Mouse (Mus musculus) gastrocnemius, adult 8-10 months (tissue): ENCODE measurements around the gene Olfr1358. TPM values are rescaled to one million over a fixed set of nuclear protein-coding genes. Genes with fewer than 3 reads are reported as not detected.
"Not testable (repeated sequence)": the region's sequence is repeated elsewhere in the genome, so short reads cannot be mapped to it uniquely, and the experiment has no call there.

ENCODE experiments used
- DNase-seq, 2 experiments: peaks; one replicate each; pipeline ENCODE4 v3.0.0; 2022; ENCODE audit warnings: low spot score in 2 of 2
- total RNA-seq, 4 experiments: library from RNA; stranded (reverse); gene quantifications; 2 replicates each; pipeline ENCODE4 v1.2.4; 2022

The Olfr1358 gene
- not detected for total RNA-seq

DNA sequence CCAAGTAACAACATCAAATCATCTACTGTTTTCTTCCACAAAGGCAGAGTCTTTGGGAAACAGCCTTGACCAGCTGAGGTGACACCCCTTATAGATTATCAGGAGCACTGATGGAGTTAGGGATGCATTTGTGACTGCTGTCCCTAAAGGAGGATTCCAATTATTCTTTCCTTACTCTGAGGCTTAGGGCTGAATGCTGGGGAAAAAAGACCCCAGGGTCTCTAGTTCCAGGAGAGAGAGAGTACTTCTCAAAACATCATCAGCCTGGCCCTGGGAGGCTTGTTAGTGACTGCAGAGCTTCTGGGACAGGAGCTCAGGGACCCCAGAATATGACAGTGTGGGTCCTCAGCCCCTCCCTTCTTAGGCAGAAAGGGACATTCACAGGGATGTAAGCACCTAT is at the start of gene Olfr1358:
Gene Olfr1358 (plus strand): TSS at position 301 of the 400 bp plus-strand sequence.
- no peak for DNase-seq

DNA sequence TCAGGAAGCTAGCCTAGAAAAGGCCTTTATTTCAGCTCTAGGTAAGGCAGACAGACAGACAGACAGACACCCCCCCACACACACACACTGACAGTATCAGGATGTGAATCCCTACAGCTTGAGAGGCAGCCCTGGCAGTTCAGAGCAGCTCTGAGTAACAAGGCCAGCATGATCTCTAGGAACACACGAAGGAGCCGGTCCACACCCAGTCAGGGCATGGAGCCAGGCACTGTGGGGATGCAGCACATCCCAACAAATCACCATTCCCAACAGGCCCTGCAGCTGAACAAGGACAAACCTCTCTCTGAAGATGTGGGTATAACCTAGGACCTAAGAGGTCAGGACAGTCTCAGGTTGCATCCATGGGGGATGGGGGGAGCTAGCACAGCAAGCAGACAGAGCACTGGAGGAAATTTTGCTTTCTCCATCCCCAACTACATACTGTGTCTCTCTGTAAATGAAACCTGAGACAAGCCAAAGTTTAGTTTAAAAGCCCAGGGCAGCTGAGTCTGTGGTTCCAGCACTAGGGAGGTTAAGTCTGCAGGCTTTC is 49.4 kb upstream of the Olfr1358 start:
- no peak for DNase-seq

- DNase-seq: no peak
These were observed 46.5 kb upstream of the Olfr1358 start for GRCm38 (mm10) chr10:78470582-78471313.

DNA sequence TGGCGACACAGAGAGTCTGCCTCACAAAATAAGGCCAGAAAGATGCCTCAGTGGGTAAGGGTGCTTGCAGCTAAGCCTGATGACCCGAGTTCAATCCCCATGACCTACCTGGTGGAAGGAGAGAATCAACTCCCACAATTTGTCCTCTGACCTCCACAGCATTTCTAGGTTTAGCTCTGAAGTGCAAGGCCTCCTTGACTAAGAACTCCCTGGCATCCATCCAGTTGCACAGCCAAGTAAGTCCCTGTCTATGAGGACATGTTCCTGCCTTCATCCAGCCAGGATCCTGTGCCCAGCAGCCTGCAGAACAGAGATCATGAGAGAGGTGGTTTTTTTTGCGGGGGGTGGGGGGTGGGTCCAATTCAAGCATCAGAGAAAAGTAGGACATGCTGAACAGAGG is 45.2 kb upstream of the Olfr1358 start:
- no peak for DNase-seq

GRCm38 (mm10) chr10:78473434-78473833 is 43.8 kb upstream of the Olfr1358 start:
- no peak for DNase-seq

DNA sequence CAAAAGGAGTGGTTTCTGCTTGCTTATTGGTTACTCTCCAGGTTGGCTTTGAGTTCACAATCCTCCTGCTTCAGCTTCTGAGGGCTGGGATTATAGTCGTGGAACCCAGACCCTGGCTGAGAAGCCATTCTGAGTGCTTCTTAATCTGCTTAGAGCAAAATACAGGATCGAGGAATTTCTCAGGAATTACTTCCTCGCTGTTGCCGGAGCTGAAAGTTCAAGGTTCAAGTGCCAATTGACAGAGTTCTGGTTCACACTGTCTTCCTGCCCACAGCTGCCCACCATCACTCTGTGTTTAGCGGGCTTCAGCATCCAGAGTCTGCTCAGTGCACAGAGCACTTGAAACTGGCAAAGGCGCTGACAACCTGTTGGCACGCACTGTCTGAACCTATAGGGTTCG is 42.5 kb upstream of the Olfr1358 start:
- no peak for DNase-seq

GRCm38 (mm10) chr10:78476821-78477220 is 40.4 kb upstream of the Olfr1358 start:
- DNase-seq: no peak

- DNase-seq: no peak
These were observed 36.0 kb upstream of the Olfr1358 start for GRCm38 (mm10) chr10:78480954-78481927.

DNA sequence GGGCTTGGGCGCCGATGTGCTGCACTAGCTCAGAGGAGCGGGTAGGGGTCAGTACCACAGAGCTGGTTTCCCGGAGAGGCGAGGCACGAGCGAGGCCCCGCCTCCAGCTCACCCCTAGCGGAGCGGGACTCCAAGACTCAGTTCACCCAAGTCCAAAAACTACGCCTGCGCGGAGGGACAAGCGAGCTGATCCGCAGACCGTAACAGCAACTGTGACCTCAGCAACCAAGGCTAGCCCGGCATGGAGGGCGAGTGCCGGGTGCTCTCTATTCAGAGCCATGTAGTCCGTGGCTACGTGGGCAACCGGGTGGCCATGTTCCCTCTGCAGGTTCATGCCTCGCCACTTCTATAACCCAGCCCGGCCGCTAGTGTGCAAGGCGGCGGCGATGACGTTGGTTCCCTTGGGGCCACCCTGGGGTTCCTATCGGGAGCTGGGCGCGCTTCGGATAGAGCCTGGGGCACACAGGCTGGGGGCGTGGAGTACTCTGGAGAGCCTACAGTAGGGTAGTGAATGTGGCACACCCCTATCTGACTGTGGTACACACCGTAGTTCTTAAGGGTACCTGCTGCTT is 35.2 kb upstream of the Olfr1358 start:
- no peak for DNase-seq

DNA sequence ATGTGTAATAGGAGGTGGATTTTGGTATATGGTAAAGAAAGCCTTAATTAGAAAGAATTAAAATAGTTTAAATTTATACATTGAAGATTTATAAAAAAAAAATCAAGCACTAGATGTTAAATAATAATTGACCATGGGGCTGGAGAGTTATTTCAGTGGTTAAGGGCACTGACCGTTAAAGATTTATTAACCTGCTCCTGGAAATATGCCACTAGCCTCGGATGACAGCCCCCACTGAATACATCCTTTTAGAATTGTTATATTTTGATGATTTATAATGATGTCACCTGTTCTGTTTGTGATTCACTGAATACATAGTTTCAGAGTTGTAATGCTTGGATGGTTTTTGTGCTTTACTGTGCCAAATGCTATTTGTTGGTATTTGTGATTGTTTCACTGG is 31.9 kb upstream of the Olfr1358 start:
- DNase-seq: not testable (repeated sequence)

DNA sequence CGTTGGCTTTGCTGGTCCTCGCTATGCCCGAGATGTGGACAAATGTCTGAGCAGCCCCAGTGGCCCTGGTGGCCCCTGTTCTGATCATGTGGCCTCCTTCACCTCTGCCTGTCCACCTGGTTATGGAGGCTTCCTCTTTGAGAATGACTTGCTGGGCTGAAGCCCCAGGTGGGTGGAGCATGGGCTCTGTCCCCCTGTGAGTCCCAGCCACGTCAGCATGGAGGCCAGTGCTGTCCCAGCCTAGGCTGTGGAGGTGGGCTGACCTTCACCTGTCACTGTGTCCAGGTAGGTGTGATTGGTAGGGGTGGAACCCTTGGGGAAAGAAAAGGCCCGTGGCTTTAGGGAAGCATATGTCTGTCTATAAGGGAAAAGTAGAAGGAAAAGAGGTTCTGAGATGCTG is 30.4 kb upstream of the Olfr1358 start:
- DNase-seq: no peak

GRCm38 (mm10) chr10:78487431-78488086 is 29.7 kb upstream of the Olfr1358 start:
- peak; percentile 60 to 70 for DNase-seq

DNA sequence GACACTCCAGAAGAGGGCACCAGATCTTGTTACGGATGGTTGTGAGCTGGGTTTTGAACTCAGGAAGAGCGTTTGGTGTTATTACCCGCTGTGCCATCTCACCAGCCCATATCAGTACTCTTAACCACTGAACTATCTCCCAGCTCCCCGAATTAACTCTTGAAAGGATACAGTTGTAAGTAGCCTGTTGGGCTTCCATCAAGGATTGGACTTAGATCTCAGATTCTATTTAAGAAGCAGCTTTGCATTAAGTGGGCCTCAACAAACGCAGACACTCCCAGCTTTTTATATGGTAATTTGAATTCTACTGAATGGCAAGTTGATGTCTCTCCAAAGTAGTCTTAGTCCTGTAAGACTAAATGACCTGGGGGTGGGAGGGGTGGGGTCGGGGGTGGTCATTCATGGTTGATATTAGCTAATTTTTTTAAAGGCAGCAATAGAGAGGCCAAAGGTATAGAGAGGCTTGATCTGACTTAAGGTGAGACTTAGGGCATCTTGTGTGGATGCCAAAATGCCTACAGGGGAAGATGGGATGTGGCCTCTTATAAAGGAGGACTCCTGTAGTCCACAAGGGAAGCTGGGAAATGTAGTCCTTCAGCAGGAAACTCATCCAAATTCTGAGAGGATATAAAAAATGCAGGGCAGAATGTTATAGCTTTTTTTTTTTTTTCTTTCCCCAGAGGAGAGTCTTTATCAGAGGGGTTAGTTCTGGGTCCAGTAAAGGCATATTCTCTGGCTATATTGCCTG is 14.1 kb upstream of the Olfr1358 start:
- DNase-seq: no peak

DNA sequence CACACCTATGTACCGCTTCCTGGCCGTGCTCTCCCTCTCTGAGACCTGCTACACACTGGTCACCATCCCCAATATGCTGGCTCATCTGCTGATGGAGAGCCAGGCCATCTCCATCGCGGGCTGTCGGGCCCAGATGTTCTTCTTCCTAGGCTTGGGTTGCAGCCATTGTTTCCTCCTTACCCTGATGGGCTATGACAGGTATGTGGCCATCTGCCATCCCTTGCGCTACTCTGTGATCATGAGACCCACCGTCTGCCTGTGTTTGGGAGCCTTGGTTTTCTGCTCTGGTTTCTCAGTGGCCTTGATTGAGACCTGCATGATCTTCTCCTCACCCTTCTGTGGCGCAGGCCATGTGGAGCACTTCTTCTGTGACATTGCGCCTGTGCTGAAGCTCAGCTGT is 2.6 kb downstream of the Olfr1358 start:
- no peak for DNase-seq

GRCm38 (mm10) chr10:78520260-78521005 is 3.2 kb downstream of the Olfr1358 start:
- no peak for DNase-seq

GRCm38 (mm10) chr10:78525071-78525470 is 7.8 kb downstream of the Olfr1358 start:
- DNase-seq: not testable (repeated sequence)

DNA sequence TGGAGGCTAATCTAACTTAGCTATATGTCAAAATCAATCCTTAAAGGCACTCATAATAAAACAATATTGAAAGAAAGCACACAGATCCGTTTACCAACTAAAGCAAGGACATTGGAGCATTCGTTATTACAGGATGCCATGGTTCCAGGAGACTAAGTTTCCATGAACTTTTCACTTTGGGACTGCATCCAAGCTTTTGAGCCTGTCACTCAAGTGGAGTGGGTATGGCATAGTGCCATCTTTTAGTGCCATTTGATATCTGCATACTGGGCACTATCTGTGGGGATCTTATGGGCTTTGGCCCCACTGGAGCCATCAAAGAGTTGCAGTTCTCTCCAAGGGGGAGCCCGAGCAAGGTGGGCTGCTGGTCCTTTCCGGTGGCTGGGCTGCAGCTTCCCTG is 8.3 kb downstream of the Olfr1358 start:
- no peak for DNase-seq

- DNase-seq: no peak
These were observed 23.7 kb downstream of the Olfr1358 start for GRCm38 (mm10) chr10:78540943-78541342.

GRCm38 (mm10) chr10:78565070-78565469 is 47.8 kb downstream of the Olfr1358 start:
- no peak for DNase-seq

GRCm38 (mm10) chr10:78569191-78569590 is 52.0 kb downstream of the Olfr1358 start:
- DNase-seq: no peak
